Mouse (Mus musculus) heart, embryonic 16.5 days (tissue): ENCODE results near the gene Tmppe. TPM values are rescaled to one million over a fixed set of nuclear protein-coding genes. Genes with fewer than 3 reads are reported as not detected.

Source experiments
- ATAC-seq: fragments of 200-750 bp; cut with Nextera tagmentation; replicated peaks from 2 replicates; pipeline ENCODE4 v1.8.0; 2017; ENCODE audit warnings: moderate number of reproducible peaks; ENCODE audit not compliant: insufficient read depth, low FRiP score; ENCODE audit errors: extremely low read depth
- H3K27ac ChIP-seq: fragments of 300-500 bp; sonication (generic); 2 replicates; pipeline ENCODE4 v1.5.1; 2014; ENCODE audit warnings: mild to moderate bottlenecking, low read length, control low read depth, moderate library complexity
- H3K27me3 ChIP-seq: fragments of 300-500 bp; sonication (generic); 2 replicates; pipeline ENCODE4 v1.6.1; 2014; ENCODE audit warnings: low read length, mixed read lengths; ENCODE audit not compliant: control insufficient read depth, insufficient read depth
- H3K36me3 ChIP-seq: fragments of 300-500 bp; sonication (generic); 2 replicates; pipeline ENCODE4 v1.6.1; 2014; ENCODE audit not compliant: control insufficient read depth, insufficient read depth
- H3K4me1 ChIP-seq: fragments of 300-500 bp; sonication (generic); 2 replicates; pipeline ENCODE4 v1.6.1; 2014; ENCODE audit warnings: low read length, mixed read lengths; ENCODE audit not compliant: control insufficient read depth, insufficient read depth
- H3K4me2 ChIP-seq: fragments of 300-500 bp; sonication (generic); 2 replicates; pipeline ENCODE4 v1.6.1; 2014; ENCODE audit warnings: low read depth, mild to moderate bottlenecking, control low read depth, low read length
- H3K4me3 ChIP-seq: fragments of 300-500 bp; sonication (generic); 2 replicates; pipeline ENCODE4 v1.5.1; 2014; ENCODE audit warnings: mild to moderate bottlenecking, control low read depth, low read length
- H3K9ac ChIP-seq: fragments of 300-500 bp; sonication (generic); 2 replicates; pipeline ENCODE4 v1.6.1; 2014; ENCODE audit warnings: low read length, control low read depth
- H3K9me3 ChIP-seq: fragments of 300-500 bp; sonication (generic); replicated peaks from 2 replicates; pipeline ENCODE4 v1.6.1; 2016; ENCODE audit warnings: low read length; ENCODE audit not compliant: control insufficient read depth
- WGBS: fragments of 180-500 bp; shearing (Covaris S2); extraction: QIAGEN DNeasy Blood & Tissue Kit; methylation state at CpG from one replicate; pipeline ENCODE4 v1.1.7; 2014; 5-methylcytosine and 5-hydroxymethylcytosine counted together
- polyA plus RNA-seq: library from polyadenylated mRNA; unstranded; fragments of >200 nt; fragmentation: Nextera tagmentation; extraction: Ambion mirVana; gene quantifications from 2 replicates; pipeline ENCODE4 v1.2.1, GENCODE M21; 2015

Gene Tmppe
- polyA plus RNA-seq, 1 experiment from 2014 or later, result 8.2 TPM

GRCm38 (mm10) chr9:114443351-114443750 is 42.4 kb downstream of the Tmppe start:
- WGBS, result 88% methylated on average over 8 of the region's 8 CpGs
- Histone ChIP-seq H3K27ac (peak overlapping the region; percentile 24; the same call in 1 of the 2 replicates), H3K4me3 (no peak overlapping the region), H3K4me1 (peaks cover 4% of the 10 kb centered on the region; the same call in 1 of the 2 replicates), H3K36me3 (peaks cover 2% of the 10 kb centered on the region; the same call in 1 of the 2 replicates), H3K4me2 (no peak overlapping the region), H3K27me3 (no peaks in the 10 kb centered on the region), H3K9ac (no peak overlapping the region), H3K9me3 (no peaks in the 10 kb centered on the region)
- ATAC-seq, result no peak; the same call in 1 of the 2 replicates

- ATAC-seq, result peak; percentile 58
Observed at GRCm38 (mm10) chr9:114446887-114447286, 46.0 kb downstream of the Tmppe start.

GRCm38 (mm10) chr9:114448700-114449099 is 47.8 kb downstream of the Tmppe start:
- WGBS, result 69% methylated on average over 5 of the region's 5 CpGs
- no peak for ATAC-seq

More at GRCm38 (mm10) chr9:114446887-114447286, 46.0 kb downstream of the Tmppe start:
- WGBS, result 58% methylated on average over 8 of the region's 8 CpGs
- H3K27ac ChIP-seq, result no peak overlapping the region
- peaks cover 4% of the 10 kb centered on the region; the same call in 1 of the 2 replicates for H3K4me1 ChIP-seq
- no peaks in the 10 kb centered on the region for H3K27me3 ChIP-seq
- no peak overlapping the region for H3K9ac ChIP-seq
- H3K4me3 ChIP-seq, result no peak overlapping the region
- H3K4me2 ChIP-seq, result no peak overlapping the region
- no peaks in the 10 kb centered on the region for H3K9me3 ChIP-seq
- peaks cover 2% of the 10 kb centered on the region; the same call in 1 of the 2 replicates for H3K36me3 ChIP-seq

GRCm38 (mm10) chr9:114449120-114449754 is 48.3 kb downstream of the Tmppe start:
- no peaks in the 10 kb centered on the region for H3K9me3 ChIP-seq
- no peak overlapping the region for H3K27ac ChIP-seq
- H3K36me3 ChIP-seq, result no peaks in the 10 kb centered on the region
- ATAC-seq, result no peak
- H3K4me2 ChIP-seq, result no peak overlapping the region
- peaks cover 4% of the 10 kb centered on the region; the same call in 1 of the 2 replicates for H3K4me1 ChIP-seq
- H3K9ac ChIP-seq, result no peak overlapping the region
- no peak overlapping the region for H3K4me3 ChIP-seq
- H3K27me3 ChIP-seq, result no peaks in the 10 kb centered on the region
- WGBS, result 74% methylated on average over 13 of the region's 13 CpGs

More at GRCm38 (mm10) chr9:114448700-114449099, 47.8 kb downstream of the Tmppe start:
- H3K36me3 ChIP-seq, result 0 out of 2 replicates have a peak, but pooled peaks cover 1% of the 10 kb centered on the region
- H3K9me3 ChIP-seq, result no peaks in the 10 kb centered on the region
- no peak overlapping the region for H3K9ac ChIP-seq
- H3K4me3 ChIP-seq, result no peak overlapping the region
- H3K4me1 ChIP-seq, result peaks cover 4% of the 10 kb centered on the region; the same call in 1 of the 2 replicates
- no peak overlapping the region for H3K4me2 ChIP-seq
- no peaks in the 10 kb centered on the region for H3K27me3 ChIP-seq
- no peak overlapping the region for H3K27ac ChIP-seq

GRCm38 (mm10) chr9:114451615-114452014 is 50.7 kb downstream of the Tmppe start:
- no peak overlapping the region for H3K4me3 ChIP-seq
- H3K9ac ChIP-seq, result no peak overlapping the region
- 78% methylated on average over 7 of the region's 7 CpGs for WGBS
- H3K4me2 ChIP-seq, result no peak overlapping the region
- no peak overlapping the region for H3K27ac ChIP-seq
- H3K9me3 ChIP-seq, result no peaks in the 10 kb centered on the region
- H3K36me3 ChIP-seq, result peaks cover 3% of the 10 kb centered on the region; the same call in 1 of the 2 replicates
- H3K27me3 ChIP-seq, result no peaks in the 10 kb centered on the region
- ATAC-seq, result no peak
- H3K4me1 ChIP-seq, result peaks cover 4% of the 10 kb centered on the region; the same call in 1 of the 2 replicates

DNA sequence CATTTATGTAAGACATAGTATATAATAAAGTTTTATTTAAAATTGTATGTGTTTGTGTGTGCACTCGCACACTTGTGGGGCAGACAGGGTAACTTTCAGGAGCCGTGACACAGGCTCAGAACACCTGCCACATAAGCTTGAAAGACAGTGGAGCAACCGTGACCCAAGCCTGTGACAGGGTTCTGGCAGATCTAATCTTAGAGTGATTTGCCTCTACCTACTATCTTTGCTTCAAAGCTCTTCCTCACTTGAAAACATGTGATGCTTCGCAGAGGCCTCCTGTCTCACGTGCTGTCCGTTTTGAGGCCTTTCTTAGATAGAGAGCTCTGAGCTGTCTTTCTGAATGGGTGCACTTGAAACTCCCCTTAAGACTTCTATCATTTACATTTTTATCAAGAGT is 51.5 kb downstream of the Tmppe start:
- H3K9me3 ChIP-seq, result no peaks in the 10 kb centered on the region
- H3K4me3 ChIP-seq, result no peak overlapping the region
- 0 out of 2 replicates have a peak, but pooled peaks have one; percentile 23 for ATAC-seq
- no peak overlapping the region for H3K4me2 ChIP-seq
- WGBS, result 74% methylated on average over 6 of the region's 6 CpGs
- no peaks in the 10 kb centered on the region for H3K4me1 ChIP-seq
- peaks cover 6% of the 10 kb centered on the region for H3K36me3 ChIP-seq
- H3K27ac ChIP-seq, result no peak overlapping the region
- H3K9ac ChIP-seq, result no peak overlapping the region
- H3K27me3 ChIP-seq, result no peaks in the 10 kb centered on the region

DNA sequence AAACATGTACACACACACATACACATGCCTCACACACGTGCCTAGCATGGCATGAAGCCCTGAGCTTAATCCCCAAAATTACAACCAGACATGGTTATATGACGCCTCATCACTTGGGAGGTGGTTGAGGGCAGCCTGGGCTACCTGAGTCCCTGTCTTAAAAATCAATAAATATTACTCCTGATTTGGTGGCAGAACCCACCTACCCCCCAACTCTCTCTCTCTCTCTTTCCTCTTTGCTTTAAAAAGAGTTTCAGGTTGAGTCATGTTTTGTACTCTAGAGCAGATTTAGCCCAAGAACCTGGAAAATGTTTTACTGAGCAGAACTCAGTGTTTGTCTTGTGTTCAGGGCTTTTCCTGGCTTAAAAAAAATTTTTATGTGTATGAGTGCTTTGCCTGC is 54.5 kb downstream of the Tmppe start:
- Histone ChIP-seq H3K4me1 (no peaks in the 10 kb centered on the region), H3K4me2 (no peak overlapping the region), H3K9me3 (no peaks in the 10 kb centered on the region), H3K4me3 (no peak overlapping the region), H3K36me3 (peaks cover 18% of the 10 kb centered on the region), H3K9ac (no peak overlapping the region), H3K27ac (no peak overlapping the region), H3K27me3 (no peaks in the 10 kb centered on the region)
- ATAC-seq, result no peak
- WGBS, result 87% methylated on average over 2 of the region's 2 CpGs

Other genes starting within 250 kb of the Tmppe start
- not detected in 2 replicates for gene Bcl2a1c, start 71.0 kb upstream of the Tmppe start, polyA plus RNA-seq
- 131 and 138 TPM in 2 replicates for gene Crtap, start 10.4 kb upstream of the Tmppe start, polyA plus RNA-seq
- gene Glb1, start within 50 bp of the Tmppe start, polyA plus RNA-seq, result 41.9 and 42.5 TPM in 2 replicates
- 0.35 and 0.87 TPM in 2 replicates for gene Ccr4, start 103.8 kb downstream of the Tmppe start, polyA plus RNA-seq
- 0.87 and 1.3 TPM in 2 replicates for gene C130032M10Rik, start 114.6 kb downstream of the Tmppe start, polyA plus RNA-seq
- gene Trim71, start 163.3 kb downstream of the Tmppe start, polyA plus RNA-seq, result 0.03 and 0.05 TPM in 2 replicates
- gene Cnot10, start 239.1 kb downstream of the Tmppe start, polyA plus RNA-seq, result 38.6 and 41.4 TPM in 2 replicates